31 mouse cellular contexts compared by ENCODE assay signal in genomic region chr6:29359386-29359785, GRCm38 (mm10). TPM values are rescaled to one million over a fixed set of nuclear protein-coding genes. Genes with fewer than 3 reads are reported as not detected.
DNase-seq lines count a peak whose midpoint lies in the region; ATAC-seq lines count a peak whose summit lies in the region.
"Had no signal": no experiment of that assay in that cellular context is flagged by ENCODE, and none has a peak within 500 bp of the region (broad histone marks: within the 10 kb centered on the region; RNA-seq: fewer than 3 reads in every experiment).

No protein-coding gene starts in this region.

- H3K4me1 ChIP-seq in heart, embryonic 13.5 days = peaks cover 45% of the 10 kb centered on the region
- H3K4me1 ChIP-seq in heart, embryonic 10.5 days = peaks cover 9% of the 10 kb centered on the region; the same call in 1 of the 2 replicates
- no peaks in the 10 kb centered on the region for H3K4me1 ChIP-seq in hindbrain, embryonic 12.5 days
- H3K4me1 ChIP-seq: hindbrain, embryonic 10.5 days; neural tube, embryonic 12.5 days had no signal

- H3K4me2 ChIP-seq in heart, embryonic 13.5 days = peak overlapping the region; percentile 48
- H3K4me2 ChIP-seq in hindbrain, embryonic 12.5 days (replicated peaks) = no peak overlapping the region
- H3K4me2 ChIP-seq: embryonic facial prominence, embryonic 12.5 days; liver, embryonic 15.5 days; neural tube, embryonic 12.5 days had no signal

- 81% methylated on average over 3 of the region's 3 CpGs for WGBS in heart, embryonic 13.5 days
- 86% methylated on average over 3 of the region's 3 CpGs for WGBS in heart, embryonic 10.5 days
- WGBS in hindbrain, embryonic 12.5 days = 94% methylated on average over 3 of the region's 3 CpGs

- intact Hi-C loops in heart, postnatal 10 days (cut with DNase I) = loop anchor here (5.0 kb wide), 1 partner anchor 73 kb away; the partner anchor contains the start of gene Flnc

- peaks cover 65% of the 10 kb centered on the region for H3K36me3 ChIP-seq in heart, embryonic 13.5 days
- peaks cover 57% of the 10 kb centered on the region for H3K36me3 ChIP-seq in heart, embryonic 10.5 days
- H3K36me3 ChIP-seq in hindbrain, embryonic 12.5 days = peaks cover 19% of the 10 kb centered on the region; the same call in 1 of the 2 replicates

- H3K27me3 ChIP-seq in heart, embryonic 13.5 days (replicated peaks) = no peaks in the 10 kb centered on the region
- no peaks in the 10 kb centered on the region for H3K27me3 ChIP-seq in heart, embryonic 10.5 days (ENCODE audit: insufficient read depth, poor library complexity, severe bottlenecking)
- no peaks in the 10 kb centered on the region for H3K27me3 ChIP-seq in hindbrain, embryonic 12.5 days
- H3K27me3 ChIP-seq: embryonic facial prominence, embryonic 12.5 days; liver, embryonic 15.5 days; neural tube, embryonic 12.5 days had no signal

- 0 out of 2 replicates have a peak overlapping the region, but pooled peaks have one; percentile 64 for H3K9ac ChIP-seq in heart, embryonic 13.5 days
- no peak overlapping the region for H3K9ac ChIP-seq in hindbrain, embryonic 12.5 days
- H3K9ac ChIP-seq: embryonic facial prominence, embryonic 12.5 days; forebrain, postnatal 0 days; liver, embryonic 15.5 days; neural tube, embryonic 12.5 days had no signal

- H3K27ac ChIP-seq in heart, embryonic 13.5 days (replicated peaks) = peak overlapping the region; percentile 85
- H3K27ac ChIP-seq in heart, embryonic 10.5 days = no peak overlapping the region
- no peak overlapping the region for H3K27ac ChIP-seq in hindbrain, embryonic 12.5 days
- H3K27ac ChIP-seq: embryonic facial prominence, embryonic 12.5 days; hindbrain, embryonic 10.5 days; hindbrain, postnatal 0 days; limb, embryonic 10.5 days; liver, embryonic 15.5 days; neural tube, embryonic 12.5 days had no signal

- no peak overlapping the region for H3K4me3 ChIP-seq in heart, embryonic 13.5 days
- no peak overlapping the region for H3K4me3 ChIP-seq in heart, embryonic 10.5 days
- H3K4me3 ChIP-seq in hindbrain, embryonic 12.5 days = no peak overlapping the region
- H3K4me3 ChIP-seq: embryonic facial prominence, embryonic 12.5 days; hindbrain, embryonic 10.5 days; limb, embryonic 10.5 days; liver, embryonic 15.5 days; neural tube, embryonic 12.5 days had no signal

- ATAC-seq in heart, embryonic 13.5 days (ENCODE audit: extremely low read depth, insufficient number of reproducible peaks, low FRiP score, low TSS enrichment) = no peak
- ATAC-seq in hindbrain, embryonic 12.5 days (ENCODE audit: low FRiP score) = no peak
- ATAC-seq: forebrain, postnatal 0 days; hindbrain, postnatal 0 days; intestine, embryonic 16.5 days had no signal

- DNase-seq in cerebellum, postnatal 36 days = peak; percentile 14 to 22
- DNase-seq in cerebellum, adult 9-10 months = no peak
- DNase-seq in heart, embryonic 10.5 days (ENCODE audit: low spot score) = no peak
- peak; percentile 37 to 51 for DNase-seq in gastrocnemius, adult 8-10 months (ENCODE audit: low spot score in 2 of 2)
- peak; percentile 47 to 51 for DNase-seq in heart, postnatal 10 days
- DNase-seq: adrenal gland, postnatal 36 days; forebrain, postnatal 0 days; kidney, adult 9 months; kidney, postnatal 14 days; liver; lung, postnatal 4 days; midbrain, embryonic 14.5 days; retina, postnatal 1 day; right cerebral cortex, postnatal 25 days had no signal

- H3K9me3 ChIP-seq in heart, embryonic 13.5 days = no peaks in the 10 kb centered on the region
- H3K9me3 ChIP-seq in heart, embryonic 10.5 days = no peaks in the 10 kb centered on the region
- H3K9me3 ChIP-seq in hindbrain, embryonic 12.5 days (replicated peaks) = no peaks in the 10 kb centered on the region
- H3K9me3 ChIP-seq: embryonic facial prominence, embryonic 12.5 days; hindbrain, embryonic 10.5 days; limb, embryonic 10.5 days; liver, embryonic 15.5 days; neural tube, embryonic 12.5 days had no signal

RNA-seq across cellular contexts. Expression of gene Calu, which starts 11.5 kb away (rescaled TPM):
- 409 and 427 TPM in 2 replicates for polyA plus RNA-seq in heart, embryonic 13.5 days (2015; fragmentation: Nextera tagmentation; extraction: Ambion mirVana)
- polyA plus RNA-seq in heart, embryonic 10.5 days (2016; fragmentation: Nextera tagmentation; extraction: Ambion mirVana) = 372 and 465 TPM in 2 replicates
- total RNA-seq in gastrocnemius, adult 8-10 months (2022) = 10 to 100 TPM; 66.3 to 77.3 (median 75.0) TPM
- 100 to 1,000 TPM; 327 to 353 TPM for total RNA-seq in heart, postnatal 10 days (2021)
- polyA plus RNA-seq in hindbrain, embryonic 12.5 days (2016; fragmentation: Nextera tagmentation; extraction: Ambion mirVana) = 261 and 265 TPM in 2 replicates

RNA-seq across cellular contexts. Expression of gene Opn1sw, which starts 28.9 kb away (rescaled TPM):
- 0.51 and 0.55 TPM in 2 replicates for polyA plus RNA-seq in heart, embryonic 13.5 days (2015; fragmentation: Nextera tagmentation; extraction: Ambion mirVana)
- polyA plus RNA-seq in heart, embryonic 10.5 days (2016; fragmentation: Nextera tagmentation; extraction: Ambion mirVana) = 0.11 and 0.37 TPM in 2 replicates
- under 1 TPM in 3 of 4 experiments, not detected in 1; 0.24 to 0.43 (median 0.31) TPM for total RNA-seq in gastrocnemius, adult 8-10 months (2022)
- not detected for total RNA-seq in heart, postnatal 10 days (2021)
- 0.25 and 0.38 TPM in 2 replicates for polyA plus RNA-seq in hindbrain, embryonic 12.5 days (2016; fragmentation: Nextera tagmentation; extraction: Ambion mirVana)
- total RNA-seq: adrenal gland, adult 18-20 months; adrenal gland, postnatal 36 days; layer of hippocampus, adult 18-20 months; megakaryocyte-erythroid progenitor cell, adult 5-6 weeks had no signal
- polyA plus RNA-seq: spleen, adult 2 months; testis, adult 2 months had no signal

RNA-seq across cellular contexts. Expression of gene Ccdc136, which starts 36.7 kb away (rescaled TPM):
- polyA plus RNA-seq in heart, embryonic 13.5 days (2015; fragmentation: Nextera tagmentation; extraction: Ambion mirVana) = 24.0 and 27.6 TPM in 2 replicates
- 23.4 and 30.3 TPM in 2 replicates for polyA plus RNA-seq in heart, embryonic 10.5 days (2016; fragmentation: Nextera tagmentation; extraction: Ambion mirVana)
- total RNA-seq in gastrocnemius, adult 8-10 months (2022) = 10 to 100 TPM in 2 of 4 experiments, 1 to 10 TPM in 2; 9.0 to 12.0 (median 10.2) TPM
- 1 to 10 TPM; 6.1 to 7.9 TPM for total RNA-seq in heart, postnatal 10 days (2021)
- polyA plus RNA-seq in hindbrain, embryonic 12.5 days (2016; fragmentation: Nextera tagmentation; extraction: Ambion mirVana) = 35.6 and 36.0 TPM in 2 replicates
- total RNA-seq: megakaryocyte-erythroid progenitor cell, adult 5-6 weeks had no signal

RNA-seq across cellular contexts. Expression of gene Fam71f1, which starts 40.4 kb away (rescaled TPM):
- 0.21 and 0.32 TPM in 2 replicates for polyA plus RNA-seq in heart, embryonic 13.5 days (2015; fragmentation: Nextera tagmentation; extraction: Ambion mirVana)
- 0.14 TPM in 1 of 2 replicates, not detected in the other for polyA plus RNA-seq in heart, embryonic 10.5 days (2016; fragmentation: Nextera tagmentation; extraction: Ambion mirVana)
- not detected for total RNA-seq in gastrocnemius, adult 8-10 months (2022)
- total RNA-seq in heart, postnatal 10 days (2021) = not detected
- polyA plus RNA-seq in hindbrain, embryonic 12.5 days (2016; fragmentation: Nextera tagmentation; extraction: Ambion mirVana) = 0.27 TPM in 1 of 2 replicates, not detected in the other
- total RNA-seq: adrenal gland, adult 18-20 months; adrenal gland, postnatal 36 days; forebrain, postnatal 0 days; hindbrain, postnatal 0 days; layer of hippocampus, adult 18-20 months; layer of hippocampus, postnatal 25 days; megakaryocyte-erythroid progenitor cell, adult 5-6 weeks had no signal
- polyA plus RNA-seq: forebrain, embryonic 11.5 days; forebrain, postnatal 0 days; hindbrain, postnatal 0 days; intestine, embryonic 16.5 days; limb, embryonic 10.5 days; liver, embryonic 15.5 days; lung, embryonic 16.5 days; midbrain, embryonic 14.5 days; neural tube, embryonic 12.5 days; spleen, adult 2 months had no signal

Comparison
In these comparisons a context has a peak if more than half of its experiments do, and no peak if none do; other contexts are left out.
1. DNase-seq: peak in cerebellum, postnatal 36 days (2 of 2), gastrocnemius, adult 8-10 months (2 of 2) and heart, postnatal 10 days (2 of 2); none in cerebellum, adult 9-10 months (single experiment) and heart, embryonic 10.5 days (single experiment).